Comparison of ENCODE assay signal across 1 mouse cellular context in genomic region chr7:101858362-101858761, GRCm38 (mm10).
TF ChIP-seq lines count a peak whose summit lies in the region.

No protein-coding gene starts in this region.

TF ChIP-seq in myocyte, 11 proteins besides CTCF, POLR2A, EP300 and RAD21 (continued from another document):
- TF ChIP-seq E2F4 (IDR thresholded peaks at IDR 0.05; ENCODE audit: insufficient read depth) (no peak), MYOD1 (IDR thresholded peaks at IDR 0.05; ENCODE audit: control insufficient read depth in 1 of 3, insufficient read length in 2 of 3, low read depth in 2 of 3) (no peak), SRF (IDR thresholded peaks at IDR 0.05; ENCODE audit: control insufficient read depth, insufficient read length, low read depth) (no peak)
